Mouse (Mus musculus): ENCODE results near the gene Zfp11.

Gene Zfp11

GRCm38 (mm10) chr5:129611060-129611459 lies 58.8 kb downstream of the Zfp11 start:
- in situ Hi-C loops (cut with MboI, MseI), result loop anchor here (5.0 kb wide), 1 partner anchor 131 kb away; no protein-coding TSS in a partner anchor

GRCm38 (mm10) chr5:129607476-129607875 lies 62.4 kb downstream of the Zfp11 start:
- in situ Hi-C loops (cut with MboI, MseI), result no loop called here
